Mouse (Mus musculus) forebrain, embryonic 16.5 days (tissue): ENCODE measurements around the gene Zfp763. TPM values are rescaled to one million over a fixed set of nuclear protein-coding genes. Genes with fewer than 3 reads are reported as not detected.

Source experiments
- ATAC-seq: fragments of 200-750 bp; cut with Nextera tagmentation; 2 replicates; pipeline ENCODE4 v1.8.0; 2017; ENCODE audit warnings: mild to moderate bottlenecking, moderate library complexity
- H3K27ac ChIP-seq: fragments of 300-500 bp; sonication (generic); 2 replicates; pipeline ENCODE4 v1.5.1; 2014; ENCODE audit warnings: low read length, control low read depth
- H3K27me3 ChIP-seq: fragments of 300-500 bp; sonication (generic); replicated peaks from 2 replicates; pipeline ENCODE4 v1.6.1; 2014; ENCODE audit warnings: low read length; ENCODE audit not compliant: control insufficient read depth, insufficient read depth
- H3K36me3 ChIP-seq: fragments of 300-500 bp; sonication (generic); 2 replicates; pipeline ENCODE4 v1.6.1; 2014; ENCODE audit not compliant: control insufficient read depth, insufficient read depth
- H3K4me1 ChIP-seq: fragments of 300-500 bp; sonication (generic); replicated peaks from 2 replicates; pipeline ENCODE4 v1.6.1; 2014; ENCODE audit warnings: low read length; ENCODE audit not compliant: control insufficient read depth, insufficient read depth
- H3K4me2 ChIP-seq: fragments of 300-500 bp; sonication (generic); 2 replicates; pipeline ENCODE4 v1.6.1; 2014; ENCODE audit warnings: mild to moderate bottlenecking, low read length, control low read depth
- H3K4me3 ChIP-seq: fragments of 300-500 bp; sonication (generic); replicated peaks from 2 replicates; pipeline ENCODE4 v1.5.1; 2014; ENCODE audit warnings: mild to moderate bottlenecking, low read length, control low read depth
- H3K9ac ChIP-seq: fragments of 300-500 bp; sonication (generic); replicated peaks from 2 replicates; pipeline ENCODE4 v1.6.1; 2014; ENCODE audit warnings: low read depth, low read length, control low read depth
- H3K9me3 ChIP-seq: fragments of 300-500 bp; sonication (generic); 2 replicates; pipeline ENCODE4 v1.6.1; 2016; ENCODE audit warnings: low read length; ENCODE audit not compliant: control insufficient read depth
- WGBS: fragments of 180-500 bp; shearing (Covaris S2); extraction: QIAGEN DNeasy Blood & Tissue Kit; methylation state at CpG from one replicate; pipeline ENCODE4 v1.1.7; 2014; 5-methylcytosine and 5-hydroxymethylcytosine counted together
- polyA plus RNA-seq: library from polyadenylated mRNA; unstranded; fragments of >200 nt; fragmentation: Nextera tagmentation; extraction: Ambion mirVana; gene quantifications from 2 replicates; pipeline ENCODE4 v1.2.1, GENCODE M21; 2015

Gene Zfp763
- polyA plus RNA-seq, 1 experiment from 2014 or later: 32.1 TPM

DNA sequence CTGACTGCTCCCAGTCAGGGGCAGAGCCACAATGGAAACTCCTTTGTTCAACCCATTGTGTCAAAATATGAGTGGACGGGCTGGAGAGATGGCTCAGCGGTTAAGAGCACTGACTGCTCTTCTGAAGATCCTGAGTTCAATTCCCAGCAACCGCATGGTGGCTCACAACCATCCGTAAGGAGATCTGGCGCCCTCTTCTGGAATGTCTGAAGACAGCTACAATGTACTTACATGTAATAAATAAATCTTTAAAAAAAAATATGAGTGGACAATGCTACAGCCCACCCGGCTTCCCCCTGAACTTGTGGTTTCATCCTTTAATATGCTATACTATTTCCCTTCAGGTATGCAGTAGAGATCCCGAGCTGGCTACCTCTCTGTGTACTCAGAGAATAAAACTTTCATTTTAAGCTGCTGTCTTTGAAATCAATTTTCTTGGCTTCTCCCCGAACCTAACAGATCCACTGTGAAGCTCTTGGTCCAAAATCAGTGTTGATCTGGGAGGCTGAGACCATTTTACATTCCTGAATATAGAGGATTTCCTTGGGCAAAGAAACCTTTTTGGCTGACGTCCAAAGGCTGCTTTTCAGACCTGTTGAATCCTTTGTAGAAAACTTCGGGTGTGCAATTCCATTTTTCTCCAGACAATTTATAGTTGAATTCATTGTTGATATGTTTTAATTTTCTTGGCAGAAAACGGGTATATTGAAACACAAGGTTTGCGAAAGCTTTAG, 41.1 kb downstream of the Zfp763 start:
- Histone ChIP-seq H3K27me3 (no peaks in the 10 kb centered on the region), H3K36me3 (peaks cover 3% of the 10 kb centered on the region), H3K4me2 (peak overlapping the region; percentile 70), H3K9me3 (no peaks in the 10 kb centered on the region), H3K9ac (no peak overlapping the region; the same call in 1 of the 2 replicates), H3K4me3 (peak overlapping the region; percentile 77), H3K27ac (peak overlapping the region; percentile 57; the same call in 1 of the 2 replicates), H3K4me1 (peaks cover 14% of the 10 kb centered on the region)
- no peak for ATAC-seq
- 57% methylated on average over 12 of the region's 12 CpGs for WGBS

DNA sequence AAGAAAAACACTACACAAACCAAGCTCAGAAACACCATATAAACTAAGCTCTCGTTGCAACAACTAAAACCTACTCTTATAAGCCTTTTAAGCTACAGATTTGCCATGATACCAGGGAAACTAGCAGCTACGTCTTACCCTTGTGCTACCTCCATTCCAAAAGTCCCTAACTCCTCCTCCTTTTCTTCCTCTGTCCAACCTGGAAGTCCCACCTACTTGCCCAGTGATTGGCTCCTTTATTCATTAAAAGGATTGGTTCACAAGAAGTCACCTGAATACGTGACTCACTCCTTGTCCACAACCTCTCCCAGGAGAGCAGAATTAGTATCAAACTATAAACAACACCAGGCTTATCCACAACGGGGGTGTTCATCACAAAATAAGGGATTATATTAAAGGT, 46.9 kb downstream of the Zfp763 start:
- 72% methylated on average over 4 of the region's 4 CpGs for WGBS
- Histone ChIP-seq H3K9me3 (no peaks in the 10 kb centered on the region), H3K4me2 (no peak overlapping the region), H3K4me1 (no peaks in the 10 kb centered on the region), H3K27ac (no peak overlapping the region), H3K9ac (no peak overlapping the region), H3K36me3 (no peaks in the 10 kb centered on the region), H3K27me3 (no peaks in the 10 kb centered on the region), H3K4me3 (no peak overlapping the region)
- no peak for ATAC-seq

DNA sequence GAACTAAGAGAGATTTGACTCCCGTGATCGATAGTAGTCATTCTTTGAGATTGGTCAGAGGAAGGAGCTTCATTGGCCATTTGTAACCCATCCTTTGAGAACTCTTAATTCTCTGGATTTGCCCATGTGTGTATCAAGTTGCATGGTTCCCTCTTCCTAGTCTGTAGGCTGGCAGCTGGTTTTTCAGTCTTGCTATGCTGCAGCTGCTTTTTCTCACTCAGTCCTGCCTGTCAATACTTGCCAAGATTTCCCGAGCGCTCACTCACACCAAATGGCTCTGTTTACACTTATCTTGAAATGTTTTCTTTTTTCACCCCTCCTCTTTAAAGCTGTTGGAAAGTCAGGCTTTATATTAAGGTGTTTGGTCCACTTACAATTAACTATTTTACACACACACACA, 51.8 kb downstream of the Zfp763 start:
- H3K27me3 ChIP-seq: no peaks in the 10 kb centered on the region
- peaks cover 24% of the 10 kb centered on the region for H3K36me3 ChIP-seq
- H3K4me1 ChIP-seq: no peaks in the 10 kb centered on the region
- H3K9ac ChIP-seq: no peak overlapping the region
- H3K4me3 ChIP-seq: no peak overlapping the region
- WGBS: 84% methylated on average over 4 of the region's 4 CpGs
- ATAC-seq: no peak
- no peaks in the 10 kb centered on the region; the same call in 1 of the 2 replicates for H3K9me3 ChIP-seq
- no peak overlapping the region for H3K27ac ChIP-seq
- no peak overlapping the region for H3K4me2 ChIP-seq

Other genes starting within 250 kb of the Zfp763 start
- 47.4 and 48.7 TPM in 2 replicates for gene Zfp871, start 245.1 kb downstream of the Zfp763 start, polyA plus RNA-seq
- 39.5 and 46.2 TPM in 2 replicates for gene Zfp811, start 223.5 kb downstream of the Zfp763 start, polyA plus RNA-seq
- gene Zfp799, start 203.1 kb downstream of the Zfp763 start, polyA plus RNA-seq: 18.8 and 20.0 TPM in 2 replicates
- gene Zfp870, start 141.8 kb downstream of the Zfp763 start, polyA plus RNA-seq: 8.1 and 10.4 TPM in 2 replicates
- gene Cyp4f14, start 116.1 kb downstream of the Zfp763 start, polyA plus RNA-seq: 0.18 and 0.27 TPM in 2 replicates
- 8.0 and 8.4 TPM in 2 replicates for gene Cyp4f13, start 86.0 kb downstream of the Zfp763 start, polyA plus RNA-seq
- 10.0 and 10.4 TPM in 2 replicates for gene Zfp472, start 67.6 kb downstream of the Zfp763 start, polyA plus RNA-seq
- gene Zfp952, start 40.3 kb downstream of the Zfp763 start, polyA plus RNA-seq: 22.1 and 22.6 TPM in 2 replicates
- gene 4921501E09Rik, start 34.7 kb upstream of the Zfp763 start, polyA plus RNA-seq: not detected in 2 replicates
- 25.0 and 26.8 TPM in 2 replicates for gene Zfp563, start 55.9 kb upstream of the Zfp763 start, polyA plus RNA-seq
- gene Morc2b, start 106.3 kb upstream of the Zfp763 start, polyA plus RNA-seq: 0.17 and 0.44 TPM in 2 replicates
- not detected in 2 replicates for gene Olfr55, start 135.0 kb upstream of the Zfp763 start, polyA plus RNA-seq
- gene Olfr239, start 157.9 kb upstream of the Zfp763 start, polyA plus RNA-seq: not detected in 2 replicates
- 0.05 TPM in 1 of 2 replicates, not detected in the other for gene Olfr1564, start 188.3 kb upstream of the Zfp763 start, polyA plus RNA-seq
- 29.8 and 31.9 TPM in 2 replicates for gene Zfp955a, start 221.7 kb upstream of the Zfp763 start, polyA plus RNA-seq
- gene Olfr63, start 231.3 kb upstream of the Zfp763 start, polyA plus RNA-seq: 0.04 TPM in 1 of 2 replicates, not detected in the other